Mouse (Mus musculus) layer of hippocampus, adult 11-12 months (tissue): ENCODE measurements around the gene Zfp512b.

Source experiments
- DNase-seq: peaks from one replicate; pipeline ENCODE4 v3.0.0; 2022; ENCODE audit warnings: low spot score

The Zfp512b gene

GRCm38 (mm10) chr2:181572921-181573920, 19.4 kb downstream of the Zfp512b start:
- DNase-seq = no peak

- no peak for DNase-seq
Observed at GRCm38 (mm10) chr2:181571941-181572670, 20.5 kb downstream of the Zfp512b start.

- no peak for DNase-seq
Observed at GRCm38 (mm10) chr2:181570921-181571595, 21.5 kb downstream of the Zfp512b start.

- DNase-seq = no peak
Observed at GRCm38 (mm10) chr2:181570375-181570774, 22.2 kb downstream of the Zfp512b start.

- DNase-seq = no peak
Observed at GRCm38 (mm10) chr2:181569856-181570255, 22.7 kb downstream of the Zfp512b start.

- DNase-seq = no peak
Observed at GRCm38 (mm10) chr2:181568272-181569008, 24.2 kb downstream of the Zfp512b start.

- no peak for DNase-seq
Observed at GRCm38 (mm10) chr2:181567338-181567737, 25.3 kb downstream of the Zfp512b start.

GRCm38 (mm10) chr2:181553772-181554171, 38.8 kb downstream of the Zfp512b start:
- DNase-seq = no peak

GRCm38 (mm10) chr2:181550233-181550632, 42.4 kb downstream of the Zfp512b start:
- DNase-seq = no peak

GRCm38 (mm10) chr2:181548682-181549081, 43.9 kb downstream of the Zfp512b start:
- DNase-seq = no peak

GRCm38 (mm10) chr2:181548227-181548626, 44.4 kb downstream of the Zfp512b start:
- DNase-seq = no peak

GRCm38 (mm10) chr2:181546142-181546541, 46.5 kb downstream of the Zfp512b start:
- DNase-seq = no peak

- DNase-seq = no peak
Observed at GRCm38 (mm10) chr2:181541761-181542380, 50.7 kb downstream of the Zfp512b start.

- peak; percentile 62 for DNase-seq
Observed at GRCm38 (mm10) chr2:181537444-181538047, 55.1 kb downstream of the Zfp512b start.

GRCm38 (mm10) chr2:181536410-181536809, 56.2 kb downstream of the Zfp512b start:
- DNase-seq = no peak

- no peak for DNase-seq
Observed at GRCm38 (mm10) chr2:181532589-181532988, 60.0 kb downstream of the Zfp512b start.
